Mouse (Mus musculus) neural tube, embryonic 11.5 days (tissue): ENCODE measurements around the gene Soat2. TPM values are rescaled to one million over a fixed set of nuclear protein-coding genes. Genes with fewer than 3 reads are reported as not detected.

Experiments
- ATAC-seq: fragments of 200-750 bp; cut with Nextera tagmentation; 2 replicates; pipeline ENCODE4 v1.8.0; 2017; ENCODE audit warnings: moderate number of reproducible peaks, mild to moderate bottlenecking, moderate TSS enrichment, moderate library complexity; ENCODE audit not compliant: insufficient read depth, low FRiP score, low TSS enrichment
- DNase-seq: peaks from one replicate; pipeline ENCODE4 v3.0.0-alpha.2; 2015; ENCODE audit warnings: low spot score
- H3K27ac ChIP-seq: fragments of 300-500 bp; sonication (generic); 2 replicates; pipeline ENCODE4 v1.5.1; 2014; ENCODE audit warnings: low read depth, mild to moderate bottlenecking, low read length
- H3K27me3 ChIP-seq: fragments of 300-500 bp; sonication (generic); 2 replicates; pipeline ENCODE4 v1.6.1; 2014; ENCODE audit warnings: mild to moderate bottlenecking, low read length, mixed read lengths; ENCODE audit not compliant: control insufficient read depth, insufficient read depth
- H3K36me3 ChIP-seq: fragments of 300-500 bp; sonication (generic); 2 replicates; pipeline ENCODE4 v1.6.1; 2014; ENCODE audit warnings: mild to moderate bottlenecking, low read length, moderate library complexity, mixed read lengths; ENCODE audit not compliant: control insufficient read depth, insufficient read depth
- H3K4me1 ChIP-seq: fragments of 300-500 bp; sonication (generic); 2 replicates; pipeline ENCODE4 v1.6.1; 2014; ENCODE audit warnings: low read length, mixed read lengths; ENCODE audit not compliant: control insufficient read depth, insufficient read depth
- H3K4me2 ChIP-seq: fragments of 300-500 bp; sonication (generic); 2 replicates; pipeline ENCODE4 v1.6.1; 2014; ENCODE audit warnings: low read depth, mild to moderate bottlenecking, moderate library complexity
- H3K4me3 ChIP-seq: fragments of 300-500 bp; sonication (generic); 2 replicates; pipeline ENCODE4 v1.5.1; 2014; ENCODE audit warnings: low read depth, low read length
- H3K9ac ChIP-seq: fragments of 300-500 bp; sonication (generic); 2 replicates; pipeline ENCODE4 v1.6.1; 2014; ENCODE audit warnings: mild to moderate bottlenecking, low read length
- H3K9me3 ChIP-seq: fragments of 300-500 bp; sonication (generic); 2 replicates; pipeline ENCODE4 v1.6.1; 2016; ENCODE audit warnings: low read length; ENCODE audit not compliant: control insufficient read depth
- WGBS: fragments of 180-500 bp; shearing (Covaris S2); extraction: QIAGEN DNeasy Blood & Tissue Kit; methylation state at CpG from one replicate; pipeline ENCODE4 v1.1.7; 2014; 5-methylcytosine and 5-hydroxymethylcytosine counted together
- polyA plus RNA-seq: library from polyadenylated mRNA; unstranded; fragments of >200 nt; fragmentation: Nextera tagmentation; extraction: Ambion mirVana; gene quantifications from 2 replicates; pipeline ENCODE4 v1.2.1, GENCODE M21; 2014

Gene Soat2
- polyA plus RNA-seq, 1 experiment from 2014 or later = 0.13 TPM

- no peak overlapping the region for H3K4me2 ChIP-seq
- H3K9ac ChIP-seq = no peak overlapping the region; the same call in 1 of the 2 replicates
- H3K4me1 ChIP-seq = no peaks in the 10 kb centered on the region
- H3K36me3 ChIP-seq = peaks cover 2% of the 10 kb centered on the region; the same call in 1 of the 2 replicates
- no peak overlapping the region for H3K4me3 ChIP-seq
- no peaks in the 10 kb centered on the region for H3K9me3 ChIP-seq
- 95% methylated on average over 10 of the region's 10 CpGs for WGBS
- H3K27me3 ChIP-seq = no peaks in the 10 kb centered on the region
- H3K27ac ChIP-seq = no peak overlapping the region
- ATAC-seq (no peak), DNase-seq (no peak)
Measured at GRCm38 (mm10) chr15:102188096-102188495, 37.8 kb downstream of the Soat2 start.

GRCm38 (mm10) chr15:102188883-102189282 lies 38.6 kb downstream of the Soat2 start:
- Histone ChIP-seq H3K9ac (no peak overlapping the region), H3K4me1 (no peaks in the 10 kb centered on the region), H3K27me3 (no peaks in the 10 kb centered on the region), H3K4me2 (no peak overlapping the region), H3K4me3 (no peak overlapping the region), H3K36me3 (peaks cover 2% of the 10 kb centered on the region; the same call in 1 of the 2 replicates), H3K27ac (no peak overlapping the region), H3K9me3 (no peaks in the 10 kb centered on the region)
- ATAC-seq = no peak
- DNase-seq = no peak
- 71% methylated on average over 6 of the region's 6 CpGs for WGBS

GRCm38 (mm10) chr15:102191699-102192098 lies 41.4 kb downstream of the Soat2 start:
- H3K4me2 ChIP-seq = no peak overlapping the region
- no peak overlapping the region for H3K9ac ChIP-seq
- H3K27ac ChIP-seq = no peak overlapping the region
- peaks cover 2% of the 10 kb centered on the region; the same call in 1 of the 2 replicates for H3K36me3 ChIP-seq
- no peak for ATAC-seq
- H3K27me3 ChIP-seq = no peaks in the 10 kb centered on the region
- no peaks in the 10 kb centered on the region for H3K4me1 ChIP-seq
- WGBS = 70% methylated on average over 7 of the region's 7 CpGs
- no peak for DNase-seq
- no peak overlapping the region for H3K4me3 ChIP-seq
- no peaks in the 10 kb centered on the region for H3K9me3 ChIP-seq

- Histone ChIP-seq H3K36me3 (peaks cover 1% of the 10 kb centered on the region; the same call in 1 of the 2 replicates), H3K4me3 (no peak overlapping the region), H3K9ac (no peak overlapping the region), H3K27me3 (no peaks in the 10 kb centered on the region), H3K4me2 (no peak overlapping the region), H3K27ac (no peak overlapping the region), H3K9me3 (no peaks in the 10 kb centered on the region), H3K4me1 (no peaks in the 10 kb centered on the region)
- ATAC-seq = no peak
- DNase-seq = no peak
- WGBS = 83% methylated on average over 7 of the region's 7 CpGs
Measured at GRCm38 (mm10) chr15:102192271-102192812, 42.0 kb downstream of the Soat2 start.

GRCm38 (mm10) chr15:102192820-102193386 lies 42.6 kb downstream of the Soat2 start:
- 73% methylated on average over 5 of the region's 5 CpGs for WGBS
- Histone ChIP-seq H3K4me2 (no peak overlapping the region), H3K9me3 (no peaks in the 10 kb centered on the region), H3K4me1 (no peaks in the 10 kb centered on the region), H3K27me3 (no peaks in the 10 kb centered on the region), H3K9ac (no peak overlapping the region), H3K4me3 (no peak overlapping the region), H3K36me3 (no peaks in the 10 kb centered on the region), H3K27ac (no peak overlapping the region)
- DNase-seq (no peak), ATAC-seq (no peak)

GRCm38 (mm10) chr15:102193652-102194051 lies 43.3 kb downstream of the Soat2 start:
- H3K9ac ChIP-seq = no peak overlapping the region
- no peaks in the 10 kb centered on the region for H3K9me3 ChIP-seq
- DNase-seq = no peak
- WGBS = 93% methylated on average over 4 of the region's 4 CpGs
- H3K36me3 ChIP-seq = no peaks in the 10 kb centered on the region
- H3K4me2 ChIP-seq = no peak overlapping the region
- H3K27ac ChIP-seq = no peak overlapping the region
- no peaks in the 10 kb centered on the region for H3K27me3 ChIP-seq
- H3K4me1 ChIP-seq = no peaks in the 10 kb centered on the region
- no peak for ATAC-seq
- H3K4me3 ChIP-seq = no peak overlapping the region

- H3K36me3 ChIP-seq = no peaks in the 10 kb centered on the region
- no peak overlapping the region for H3K4me3 ChIP-seq
- no peak overlapping the region for H3K4me2 ChIP-seq
- no peak overlapping the region for H3K9ac ChIP-seq
- no peak for ATAC-seq
- DNase-seq = no peak
- WGBS = 92% methylated on average over 4 of the region's 4 CpGs
- no peak overlapping the region for H3K27ac ChIP-seq
- H3K4me1 ChIP-seq = no peaks in the 10 kb centered on the region
- H3K27me3 ChIP-seq = no peaks in the 10 kb centered on the region
- H3K9me3 ChIP-seq = no peaks in the 10 kb centered on the region
Measured at GRCm38 (mm10) chr15:102194439-102194838, 44.1 kb downstream of the Soat2 start.

- no peak overlapping the region for H3K27ac ChIP-seq
- no peaks in the 10 kb centered on the region for H3K27me3 ChIP-seq
- no peak for ATAC-seq
- H3K4me2 ChIP-seq = no peak overlapping the region
- H3K36me3 ChIP-seq = no peaks in the 10 kb centered on the region
- WGBS = 89% methylated on average over 4 of the region's 4 CpGs
- H3K9me3 ChIP-seq = no peaks in the 10 kb centered on the region
- H3K4me3 ChIP-seq = no peak overlapping the region
- DNase-seq = no peak
- H3K9ac ChIP-seq = no peak overlapping the region
- no peaks in the 10 kb centered on the region for H3K4me1 ChIP-seq
Measured at GRCm38 (mm10) chr15:102195373-102195772, 45.0 kb downstream of the Soat2 start.

GRCm38 (mm10) chr15:102198841-102199240 lies 48.5 kb downstream of the Soat2 start:
- DNase-seq = no peak
- H3K4me1 ChIP-seq = 0 out of 2 replicates have a peak, but pooled peaks cover 3% of the 10 kb centered on the region
- H3K4me2 ChIP-seq = no peak overlapping the region
- no peak overlapping the region for H3K9ac ChIP-seq
- 90% methylated on average over 4 of the region's 4 CpGs for WGBS
- H3K9me3 ChIP-seq = no peaks in the 10 kb centered on the region
- no peaks in the 10 kb centered on the region for H3K27me3 ChIP-seq
- H3K27ac ChIP-seq = no peak overlapping the region
- H3K4me3 ChIP-seq = no peak overlapping the region
- H3K36me3 ChIP-seq = no peaks in the 10 kb centered on the region
- ATAC-seq = no peak
